Mouse (Mus musculus) adrenal gland, postnatal 4 days (tissue): ENCODE measurements around the gene Ubxn11. TPM values are rescaled to one million over a fixed set of nuclear protein-coding genes. Genes with fewer than 3 reads are reported as not detected.

Source experiments
- DNase-seq, 2 experiments: peaks; one replicate each; pipeline ENCODE4 v3.0.0; 2021 to 2022; ENCODE audit warnings: low spot score in 2 of 2, mixed read lengths in 2 of 2
- total RNA-seq, 2 experiments: library from RNA; stranded (reverse); gene quantifications; 2 replicates each; pipeline ENCODE4 v1.2.3; 2021

The Ubxn11 gene
- total RNA-seq, 2 experiments from 2014 or later = 9.4 to 13.4 TPM

GRCm38 (mm10) chr4:134089029-134089428 is 13.3 kb upstream of the Ubxn11 start:
- no peak for DNase-seq

GRCm38 (mm10) chr4:134090521-134091224 is 11.7 kb upstream of the Ubxn11 start:
- no peak for DNase-seq

GRCm38 (mm10) chr4:134091225-134091529 is 11.2 kb upstream of the Ubxn11 start:
- DNase-seq = no peak

DNA sequence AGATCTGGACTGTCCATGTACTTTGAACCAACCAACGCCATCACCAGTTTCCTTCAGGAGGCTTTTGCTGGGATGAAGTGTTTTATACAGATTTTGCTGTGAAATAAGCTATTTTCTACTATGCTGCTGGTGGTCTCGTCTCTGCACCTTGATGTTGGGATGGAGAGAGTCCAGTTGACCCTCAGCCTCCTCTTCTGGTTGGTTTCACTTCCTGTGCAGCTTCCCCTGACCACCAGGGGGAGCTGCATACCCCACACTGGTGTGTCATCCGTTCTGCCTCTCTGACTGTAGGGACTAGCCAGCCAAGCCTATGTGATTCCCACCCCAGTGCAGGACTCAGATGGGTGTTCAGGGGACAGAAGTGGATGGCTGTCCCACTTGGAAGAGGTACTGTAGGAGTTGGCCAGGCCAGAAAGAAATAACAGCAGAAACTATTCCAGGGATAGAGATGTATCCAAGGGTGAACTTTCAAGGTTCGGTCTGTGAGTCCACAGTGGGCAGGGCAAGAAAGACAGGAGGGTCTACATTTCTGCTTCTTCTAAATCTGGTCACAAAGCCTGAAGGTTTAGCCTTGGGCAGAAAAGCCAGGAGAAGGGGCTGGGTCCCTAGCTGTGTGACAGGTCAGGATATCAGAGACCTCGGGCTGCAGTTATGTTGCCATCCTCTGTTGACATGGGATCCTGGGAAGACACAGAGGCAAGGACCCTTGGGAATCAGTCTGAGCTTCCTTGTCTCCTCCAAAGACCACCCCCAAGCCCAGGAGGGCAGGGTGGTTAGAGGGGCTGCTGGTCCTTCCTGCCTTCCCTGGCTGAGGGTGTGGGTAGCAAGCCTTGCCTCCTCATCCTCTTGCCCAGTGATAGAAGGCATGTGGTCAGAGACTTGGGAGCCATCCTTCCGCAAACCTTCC is 9.7 kb upstream of the Ubxn11 start:
- peak; percentile 31 to 54 for DNase-seq

DNA sequence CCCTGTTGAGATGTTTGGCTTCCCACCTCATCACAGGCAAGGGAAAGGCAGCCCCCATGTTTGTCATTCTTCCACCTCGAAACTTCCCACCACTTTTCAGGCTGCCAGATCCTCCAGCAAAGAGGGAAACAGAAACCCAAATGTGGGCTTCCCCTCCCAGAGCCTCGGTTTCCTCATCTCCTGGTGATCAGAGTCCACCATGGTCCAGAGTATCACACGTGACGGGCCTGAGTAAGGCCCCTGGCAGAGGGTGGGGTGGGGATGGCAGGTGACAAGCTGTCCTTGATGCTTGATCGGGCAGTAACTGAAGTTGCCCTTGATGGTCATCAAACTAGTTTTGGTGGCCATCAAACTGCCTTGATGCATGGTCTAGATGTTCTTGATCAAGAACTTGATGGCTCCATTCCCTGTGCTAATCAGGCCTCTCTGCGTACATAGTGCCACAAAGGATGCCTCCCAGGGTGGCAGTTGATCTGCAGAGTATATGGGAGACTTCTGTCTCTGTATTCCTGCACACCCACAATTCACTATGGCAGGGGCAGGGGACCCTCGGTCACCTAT is 8.3 kb upstream of the Ubxn11 start:
- DNase-seq = no peak

DNA sequence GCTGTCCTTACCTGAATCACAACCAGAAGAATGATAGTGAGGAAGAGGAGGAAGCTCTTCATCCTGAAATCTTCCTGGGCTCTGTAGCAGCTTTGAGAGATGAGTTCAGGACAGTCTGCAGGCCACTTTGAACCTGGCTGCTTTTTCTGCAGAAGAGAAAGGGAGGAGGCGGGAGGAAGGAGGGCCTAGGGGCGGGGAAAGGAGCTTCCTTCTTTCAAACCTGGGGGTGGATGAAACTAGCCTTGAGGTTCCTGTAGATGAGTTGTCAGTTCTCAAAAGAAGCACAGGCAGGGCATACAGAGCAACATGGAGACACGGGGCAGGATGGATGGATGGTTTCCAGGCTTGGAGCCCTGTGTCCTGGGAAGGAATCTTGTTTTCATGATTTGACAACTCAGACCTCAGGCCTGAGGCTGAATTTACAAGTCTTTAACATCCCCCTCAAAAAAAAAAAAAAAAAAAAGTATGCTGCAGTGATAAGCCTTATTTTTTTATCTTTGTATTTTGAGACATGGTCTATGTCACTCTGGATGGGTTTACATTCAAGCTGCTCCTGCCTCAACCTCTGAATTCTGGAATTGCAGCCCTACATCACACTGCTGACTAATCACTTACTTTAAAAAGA is 7.3 kb upstream of the Ubxn11 start, which contains the start of gene Cd52:
Gene Cd52 (minus strand): TSS at position 160 of the 625 bp plus-strand sequence.
- DNase-seq = no peak

DNA sequence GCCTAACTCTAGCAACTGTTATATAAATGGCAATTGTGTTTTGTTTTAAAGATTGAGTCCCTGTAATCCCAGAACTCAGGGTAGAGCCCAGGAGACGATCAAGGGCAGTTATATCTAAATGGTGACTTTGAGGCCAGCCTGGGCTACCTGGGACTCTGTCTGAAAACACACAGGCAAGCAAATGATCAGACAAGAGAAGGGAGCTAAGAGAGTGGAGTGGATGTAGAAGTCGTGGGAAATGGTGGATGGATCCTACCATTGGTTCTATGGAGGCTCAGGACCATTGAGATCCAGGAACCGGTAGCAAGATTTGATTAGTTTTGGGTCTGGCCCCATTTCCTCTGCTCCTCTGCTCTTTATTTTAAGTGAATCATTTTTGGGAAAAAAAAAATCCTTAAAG is 6.2 kb upstream of the Ubxn11 start:
- DNase-seq = no peak

- no peak for DNase-seq
Observed at GRCm38 (mm10) chr4:134097015-134097608, 5.3 kb upstream of the Ubxn11 start.

DNA sequence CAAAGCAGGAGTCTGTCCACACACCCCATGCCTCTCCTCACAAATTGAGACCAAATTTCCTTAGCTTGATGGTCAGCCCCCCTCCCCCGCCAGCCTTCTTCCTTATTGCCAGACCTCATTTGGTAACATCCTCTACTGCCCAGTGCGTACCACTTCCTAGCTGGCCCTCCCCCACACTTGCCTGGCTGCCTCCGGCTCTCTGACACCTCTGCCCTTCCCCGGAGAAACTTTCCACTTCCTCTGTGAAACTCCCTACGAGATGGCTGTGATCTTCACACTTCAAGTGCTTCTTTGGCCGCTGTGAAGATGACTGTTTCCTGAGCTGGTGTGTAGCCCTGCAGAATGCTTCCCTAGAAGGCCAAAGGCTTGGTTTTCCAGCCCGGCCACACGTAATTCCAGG is 3.7 kb upstream of the Ubxn11 start:
- DNase-seq = no peak

DNA sequence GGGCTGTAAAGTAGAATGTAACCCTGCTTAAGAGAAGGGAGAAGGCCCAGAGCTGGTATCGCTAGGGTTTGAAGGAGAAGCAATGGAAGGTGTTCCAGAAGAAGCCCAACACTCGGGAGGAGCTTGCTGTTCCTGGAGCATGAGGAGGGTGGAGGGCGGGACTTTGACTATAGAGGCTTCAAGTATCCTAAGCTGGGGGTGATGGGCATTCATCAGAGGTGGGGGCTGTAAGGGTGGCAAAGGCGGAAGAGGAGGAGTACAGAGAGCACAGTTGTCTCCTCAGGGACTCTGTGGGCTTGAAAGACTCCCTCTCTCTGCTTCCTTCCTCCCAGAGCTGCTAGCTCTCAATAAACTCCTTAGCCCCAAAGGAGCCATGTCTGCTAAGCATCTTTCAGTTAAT is 2.1 kb upstream of the Ubxn11 start:
- no peak for DNase-seq

GRCm38 (mm10) chr4:134102742-134103119 is 361 bp downstream of the Ubxn11 start:
- no peak for DNase-seq

GRCm38 (mm10) chr4:134106105-134106504 is 3.7 kb downstream of the Ubxn11 start:
- DNase-seq = no peak

- no peak for DNase-seq
Observed at GRCm38 (mm10) chr4:134107730-134108129, 5.4 kb downstream of the Ubxn11 start.

GRCm38 (mm10) chr4:134108196-134108595 is 5.8 kb downstream of the Ubxn11 start:
- no peak for DNase-seq

- no peak for DNase-seq
Observed at GRCm38 (mm10) chr4:134110653-134111052, 8.3 kb downstream of the Ubxn11 start.

GRCm38 (mm10) chr4:134112403-134112802 is 10.0 kb downstream of the Ubxn11 start:
- DNase-seq = no peak

DNA sequence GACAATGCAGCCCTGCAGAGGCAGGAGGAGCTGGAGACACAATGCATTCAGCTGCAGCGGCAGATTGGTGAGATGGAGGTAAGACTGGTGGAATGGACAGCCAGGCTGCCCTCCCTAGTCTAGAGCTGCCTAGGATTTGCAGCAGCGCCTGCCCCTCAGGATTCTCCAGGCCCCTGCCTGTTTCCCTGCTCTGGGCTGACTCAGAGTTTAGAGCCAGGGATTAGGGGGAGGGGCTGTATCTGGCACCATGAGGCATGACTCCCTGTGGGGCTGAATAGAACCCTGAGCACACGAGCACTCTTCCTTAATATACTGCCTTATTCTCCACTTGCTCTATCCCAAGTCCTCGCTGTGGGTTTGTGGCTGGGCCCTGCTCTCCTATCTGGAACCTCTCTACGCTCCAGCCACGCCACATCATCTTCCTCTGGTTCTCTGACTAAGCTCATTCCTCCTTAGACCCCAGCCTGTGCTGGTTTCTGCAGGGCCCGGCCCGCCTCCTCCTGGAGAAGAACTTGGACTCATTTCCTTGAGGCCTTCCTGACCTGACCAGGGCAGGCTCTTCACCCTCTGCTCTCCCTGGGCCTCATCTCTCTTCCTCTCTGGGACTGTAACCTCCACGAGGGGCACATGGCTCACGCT is 11.1 kb downstream of the Ubxn11 start:
- no peak for DNase-seq

- no peak for DNase-seq
Observed at GRCm38 (mm10) chr4:134114038-134114437, 11.7 kb downstream of the Ubxn11 start.

- no peak for DNase-seq
Observed at GRCm38 (mm10) chr4:134115215-134116144, 13.1 kb downstream of the Ubxn11 start.

DNA sequence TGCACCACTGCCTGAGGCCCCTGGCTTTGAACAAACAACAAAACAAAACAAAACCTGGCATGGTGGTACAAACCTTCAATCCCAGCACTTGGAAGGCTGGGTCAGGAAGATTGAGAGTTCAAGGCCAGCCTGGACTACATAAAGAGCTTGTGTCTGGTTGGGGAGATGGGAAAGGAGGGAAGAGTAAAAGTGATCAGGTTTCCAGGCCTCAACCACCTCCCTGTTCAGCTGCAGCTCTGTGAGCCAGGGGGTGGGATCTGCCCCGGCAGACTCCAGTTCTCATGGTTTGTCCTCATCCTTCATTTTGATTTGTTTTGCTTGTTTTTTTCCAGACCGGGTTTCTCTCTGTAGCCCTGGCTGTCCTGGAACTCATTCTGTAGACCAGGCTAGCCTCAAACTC is 14.1 kb downstream of the Ubxn11 start:
- no peak for DNase-seq
